Mouse (Mus musculus): Measurements from ENCODE around the gene Ramp2. TPM values are rescaled to one million over a fixed set of nuclear protein-coding genes. Genes with fewer than 3 reads are reported as not detected.

The Ramp2 gene
- polyA plus RNA-seq, 1 experiment, result not detected

DNA sequence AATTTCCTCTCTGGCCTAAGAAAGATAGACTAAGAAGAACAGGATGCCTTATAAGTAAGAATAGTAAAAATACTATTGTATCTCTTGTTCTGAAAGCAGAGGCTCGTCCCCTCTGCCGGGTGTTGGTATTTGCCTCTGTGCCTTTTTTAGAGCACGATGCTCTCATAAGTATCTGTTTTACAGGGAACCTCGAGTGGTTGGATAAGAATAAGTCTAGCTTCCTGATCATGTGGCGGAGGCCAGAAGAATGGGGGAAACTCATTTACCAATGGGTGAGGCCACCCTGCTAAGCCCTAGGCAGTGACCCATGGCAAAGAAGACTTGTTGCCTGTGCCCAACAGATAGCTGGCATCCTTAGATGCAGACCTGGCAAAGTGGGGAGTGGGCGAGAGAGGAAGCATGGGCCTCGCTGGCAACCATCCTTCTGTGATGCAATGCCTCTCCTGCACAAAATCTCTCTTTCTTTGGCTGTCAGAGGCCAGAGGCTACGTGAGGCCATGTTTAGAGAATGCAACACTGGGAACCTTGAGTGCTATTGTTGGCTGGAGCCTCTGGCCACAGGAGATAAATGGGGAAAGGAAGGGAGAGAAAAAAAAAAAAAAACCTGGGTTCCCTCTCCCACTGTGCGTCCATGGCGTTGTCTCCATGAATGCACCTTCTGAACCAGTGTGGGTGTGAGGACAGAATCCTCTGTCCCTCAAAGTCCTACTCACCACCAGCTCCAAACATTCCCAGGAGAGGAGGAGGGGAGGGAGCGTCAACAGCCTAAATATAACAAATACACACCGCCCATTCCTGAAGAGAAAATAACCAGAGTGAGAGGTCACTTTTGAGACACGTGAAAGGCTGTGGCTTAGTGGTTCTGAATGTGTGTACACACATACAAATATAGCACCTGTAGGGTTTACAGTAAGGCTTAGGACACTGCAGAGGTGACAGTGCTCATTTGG, 10.3 kb downstream of the Ramp2 start:
- no peak for TF ChIP-seq GATA1 (IDR thresholded peaks at IDR 0.05; ENCODE audit: low read length)

DNA sequence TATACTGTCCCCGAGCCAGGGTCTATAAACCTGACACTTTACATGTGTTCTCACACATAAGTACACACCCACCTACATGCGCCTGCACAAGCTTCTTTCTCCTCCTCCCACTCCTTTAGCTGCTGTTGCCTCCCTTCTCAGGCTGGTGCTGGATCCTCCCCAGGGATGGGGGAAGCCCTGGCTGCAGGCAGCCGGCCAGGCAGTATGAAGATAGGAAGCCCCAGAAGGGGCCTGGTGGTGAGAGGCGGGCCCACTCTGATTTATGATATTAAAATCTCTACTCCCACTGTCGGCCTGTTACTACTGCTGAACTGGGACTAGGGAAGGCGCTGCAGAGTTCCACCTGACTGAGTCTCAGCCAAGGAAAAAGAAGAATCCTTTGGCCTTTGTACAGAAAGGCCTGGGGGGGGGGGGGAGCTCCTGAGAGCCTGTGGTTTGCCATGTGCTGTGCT, 13.5 kb downstream of the Ramp2 start:
- no peak for TF ChIP-seq GATA1 (IDR thresholded peaks at IDR 0.05; ENCODE audit: low read length)

DNA sequence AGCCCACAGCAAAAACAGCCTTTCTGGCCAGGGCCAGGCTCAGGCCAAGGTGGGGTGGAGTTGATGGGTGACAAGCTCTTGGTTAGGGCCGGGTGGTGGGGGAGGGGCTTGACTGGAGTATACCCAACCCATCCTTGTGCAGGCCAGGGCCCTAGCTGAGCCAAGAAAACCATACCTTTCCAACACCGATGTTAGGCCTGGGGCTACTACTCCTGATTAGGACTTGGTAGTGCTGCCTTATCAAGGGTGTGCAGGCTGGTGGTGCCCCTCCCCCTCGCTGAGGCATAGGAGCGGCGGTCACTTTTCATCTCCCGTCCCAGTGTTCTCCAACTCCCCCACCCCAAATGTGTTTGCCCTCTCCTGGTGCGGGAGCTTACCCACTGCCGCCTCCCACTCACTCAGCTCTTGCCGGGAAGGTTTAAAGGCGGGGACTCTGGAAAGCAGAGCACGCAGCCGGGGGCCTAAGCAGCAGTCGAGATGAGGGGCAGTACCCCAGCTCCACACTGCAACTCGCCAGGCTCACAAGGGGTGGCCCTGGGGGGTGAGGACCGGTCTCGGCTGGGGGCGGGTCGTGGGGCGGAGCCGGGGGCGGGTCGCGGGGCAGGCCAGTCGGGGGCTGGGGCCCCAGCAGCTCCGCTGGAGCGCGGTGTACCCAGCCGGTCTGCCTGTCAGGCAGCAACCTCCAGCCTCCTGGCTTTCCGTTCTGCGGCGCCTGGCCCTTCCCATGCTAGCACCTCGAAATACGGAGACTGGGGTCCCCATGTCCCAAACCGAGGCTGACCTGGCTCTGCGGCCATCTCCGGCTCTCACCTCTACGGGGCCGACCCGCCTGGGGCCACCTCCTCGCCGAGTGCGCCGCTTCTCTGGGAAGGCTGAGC, 14.4 kb downstream of the Ramp2 start, which contains the start of gene Wnk4:
TSS of gene Wnk4 (plus strand) at position 620 of the 878 bp plus-strand sequence.
- TF ChIP-seq GATA1 (IDR thresholded peaks at IDR 0.05; ENCODE audit: low read length), result peak; percentile 29

DNA sequence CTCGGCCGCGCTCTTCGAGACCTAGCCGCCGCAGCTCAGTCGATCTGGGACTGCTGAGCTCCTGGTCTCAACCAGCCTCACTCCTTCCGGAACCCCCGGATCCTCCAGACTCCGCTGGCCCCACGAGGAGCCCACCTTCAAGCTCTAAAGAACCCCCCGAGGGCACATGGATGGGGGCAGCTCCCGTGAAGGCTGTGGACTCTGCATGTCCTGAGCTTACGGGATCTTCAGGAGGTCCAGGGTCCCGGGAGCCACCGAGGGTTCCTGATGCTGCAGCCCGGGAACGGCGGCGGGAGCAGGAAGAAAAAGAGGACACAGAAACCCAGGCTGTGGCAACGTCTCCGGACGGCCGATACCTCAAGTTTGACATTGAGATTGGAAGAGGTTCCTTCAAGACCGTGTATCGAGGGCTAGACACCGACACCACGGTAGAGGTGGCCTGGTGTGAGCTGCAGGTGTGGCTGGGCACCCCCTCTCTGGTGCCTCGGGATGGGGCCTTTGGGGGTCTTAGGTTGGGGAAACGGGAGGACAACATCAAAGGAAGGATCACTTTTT, 15.1 kb downstream of the Ramp2 start:
- no peak for TF ChIP-seq GATA1 (IDR thresholded peaks at IDR 0.05; ENCODE audit: low read length)

DNA sequence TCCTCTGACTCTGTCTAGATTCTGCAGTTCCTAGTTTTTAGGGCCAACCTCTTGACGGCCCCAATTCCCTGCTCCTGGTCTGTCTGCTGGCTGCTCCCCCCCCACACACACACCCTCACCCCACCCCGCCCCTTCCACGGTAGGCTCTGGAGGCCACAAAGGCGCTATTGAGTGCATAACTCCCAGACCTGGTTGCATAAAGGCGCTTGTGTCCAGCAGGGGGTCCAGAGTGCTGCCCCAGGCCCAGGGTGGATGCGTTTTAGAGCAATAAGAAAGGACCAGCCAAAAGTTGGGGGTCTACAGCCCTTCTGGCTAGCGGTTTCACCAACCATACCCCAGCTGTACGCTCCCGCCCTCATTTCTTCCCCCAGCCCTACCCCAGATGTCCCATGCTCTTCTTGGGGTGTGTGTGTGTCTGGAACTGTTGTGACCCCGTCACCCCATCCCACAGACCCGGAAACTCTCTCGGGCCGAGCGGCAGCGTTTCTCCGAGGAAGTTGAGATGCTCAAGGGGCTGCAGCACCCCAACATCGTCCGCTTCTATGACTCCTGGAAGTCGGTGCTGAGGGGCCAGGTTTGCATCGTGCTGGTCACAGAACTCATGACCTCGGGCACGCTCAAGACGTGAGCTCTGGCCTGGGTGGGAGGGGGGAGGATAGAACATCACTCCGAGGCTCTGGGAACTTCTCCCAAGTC, 16.6 kb downstream of the Ramp2 start:
- no peak for TF ChIP-seq GATA1 (IDR thresholded peaks at IDR 0.05; ENCODE audit: low read length)

DNA sequence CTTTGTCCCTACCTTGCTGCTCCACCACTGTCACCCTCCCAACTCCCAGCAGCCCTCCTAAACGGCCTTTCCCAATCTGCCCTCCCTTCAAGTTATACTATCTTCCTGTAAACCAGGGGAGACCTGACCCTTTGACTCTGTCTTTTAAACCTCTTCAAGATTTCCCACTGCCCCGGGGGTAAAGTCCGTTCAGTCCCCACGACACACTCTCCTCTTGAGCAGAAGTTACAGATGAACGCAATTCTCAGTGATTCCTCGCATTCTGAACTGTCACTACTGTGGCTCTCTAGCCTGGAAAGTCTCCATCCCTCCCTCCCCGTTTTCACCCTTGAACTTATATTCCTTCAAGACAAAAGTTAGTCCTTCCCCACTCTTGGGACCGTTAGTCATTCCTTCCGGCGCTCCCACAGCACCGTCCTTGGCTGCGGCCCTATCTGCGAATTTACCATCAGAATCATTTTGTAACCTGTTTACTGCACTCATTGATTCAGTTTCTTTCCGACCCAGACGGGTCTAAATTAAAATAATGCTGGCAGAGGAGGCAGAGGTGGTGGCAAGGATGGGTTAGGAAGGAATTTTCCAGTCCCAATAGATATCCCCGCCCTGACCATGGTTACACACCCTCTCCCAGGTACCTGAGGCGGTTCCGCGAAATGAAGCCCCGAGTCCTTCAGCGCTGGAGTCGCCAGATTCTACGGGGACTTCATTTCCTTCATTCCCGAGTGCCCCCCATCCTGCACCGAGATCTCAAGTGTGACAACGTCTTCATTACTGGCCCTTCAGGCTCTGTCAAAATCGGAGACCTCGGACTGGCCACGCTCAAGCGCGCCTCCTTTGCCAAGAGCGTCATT, 17.5 kb downstream of the Ramp2 start:
- TF ChIP-seq GATA1 (IDR thresholded peaks at IDR 0.05; ENCODE audit: low read length), result no peak

DNA sequence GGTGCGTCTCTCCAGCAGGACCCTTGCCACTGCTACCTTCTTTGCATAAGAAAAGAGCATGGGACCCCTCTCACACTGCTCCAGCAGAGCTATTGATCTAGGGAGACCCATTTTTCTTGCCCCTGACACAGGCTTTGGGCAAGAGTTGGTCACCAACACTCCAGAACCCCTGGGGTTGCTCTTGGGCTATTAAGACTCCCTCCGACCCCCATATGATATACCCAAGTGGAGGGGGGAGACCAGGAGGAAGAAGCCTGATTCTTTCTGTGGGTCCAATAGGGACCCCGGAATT, 18.1 kb downstream of the Ramp2 start:
- TF ChIP-seq GATA1 (IDR thresholded peaks at IDR 0.05; ENCODE audit: low read length), result no peak

DNA sequence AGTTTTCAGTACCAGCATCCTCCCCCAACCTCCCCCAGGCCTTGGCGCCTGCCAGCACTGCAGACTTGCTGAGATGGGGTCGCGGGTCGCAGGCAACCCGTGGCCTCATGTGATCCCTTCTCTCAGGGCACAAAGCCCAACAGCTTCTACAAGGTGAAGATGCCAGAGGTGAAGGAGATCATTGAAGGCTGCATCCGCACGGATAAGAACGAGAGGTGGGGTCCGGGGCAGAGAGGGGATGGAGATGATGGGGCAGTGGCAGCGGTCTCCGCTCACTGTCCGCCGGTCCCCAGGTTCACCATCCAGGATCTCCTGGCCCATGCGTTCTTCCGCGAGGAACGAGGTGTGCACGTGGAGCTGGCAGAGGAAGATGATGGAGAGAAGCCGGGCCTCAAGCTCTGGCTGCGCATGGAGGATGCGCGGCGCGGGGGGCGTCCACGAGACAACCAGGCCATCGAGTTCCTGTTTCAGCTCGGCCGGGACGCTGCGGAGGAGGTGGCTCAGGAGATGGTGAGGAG, 19.2 kb downstream of the Ramp2 start:
- TF ChIP-seq GATA1 (IDR thresholded peaks at IDR 0.05; ENCODE audit: low read length), result no peak

DNA sequence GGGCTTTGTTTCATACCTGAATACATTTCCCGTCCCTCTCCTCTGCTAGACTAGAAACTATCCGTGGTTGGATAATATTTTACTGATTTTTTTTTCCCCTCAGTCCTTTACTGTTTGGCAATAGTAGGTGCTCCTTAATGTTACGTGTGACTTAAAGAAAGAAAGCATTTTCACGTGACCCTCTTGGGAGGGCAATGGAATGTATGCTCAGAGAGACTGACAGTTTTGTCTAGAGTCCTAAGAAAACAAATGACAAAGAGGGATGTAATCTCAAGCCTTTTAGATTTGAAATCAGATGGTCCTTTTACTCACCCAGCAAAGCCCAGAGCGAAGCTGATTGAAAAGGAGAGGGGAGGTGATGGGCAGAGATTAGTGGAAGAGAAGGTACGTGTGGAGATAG, 20.1 kb downstream of the Ramp2 start:
- no peak for TF ChIP-seq GATA1 (IDR thresholded peaks at IDR 0.05; ENCODE audit: low read length)

DNA sequence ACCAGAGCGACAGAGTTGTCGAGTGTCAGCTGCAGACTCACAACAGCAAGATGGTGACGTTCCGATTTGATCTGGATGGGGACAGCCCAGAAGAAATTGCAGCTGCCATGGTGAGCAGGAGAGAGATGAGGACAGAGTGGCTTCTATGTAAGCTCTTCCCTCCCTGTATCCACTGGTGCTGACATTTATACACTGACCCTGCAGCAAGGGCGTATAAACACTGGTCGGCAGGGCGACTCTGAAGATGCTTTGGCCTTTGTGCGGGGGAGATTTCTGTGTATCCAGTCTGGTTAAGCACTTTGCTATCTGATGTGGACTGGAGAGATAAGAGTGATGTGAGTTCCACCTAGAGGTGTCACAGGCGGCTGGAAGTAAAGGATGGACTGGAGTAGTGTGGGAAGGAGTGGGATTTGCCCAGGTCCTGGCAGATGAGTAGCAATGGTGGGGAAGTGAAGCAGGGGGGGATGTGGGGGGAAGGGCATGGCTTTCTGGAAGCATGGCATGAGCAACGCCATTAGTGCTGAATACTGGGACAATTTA, 23.8 kb downstream of the Ramp2 start:
- TF ChIP-seq GATA1 (IDR thresholded peaks at IDR 0.05; ENCODE audit: low read length), result peak; percentile 13

DNA sequence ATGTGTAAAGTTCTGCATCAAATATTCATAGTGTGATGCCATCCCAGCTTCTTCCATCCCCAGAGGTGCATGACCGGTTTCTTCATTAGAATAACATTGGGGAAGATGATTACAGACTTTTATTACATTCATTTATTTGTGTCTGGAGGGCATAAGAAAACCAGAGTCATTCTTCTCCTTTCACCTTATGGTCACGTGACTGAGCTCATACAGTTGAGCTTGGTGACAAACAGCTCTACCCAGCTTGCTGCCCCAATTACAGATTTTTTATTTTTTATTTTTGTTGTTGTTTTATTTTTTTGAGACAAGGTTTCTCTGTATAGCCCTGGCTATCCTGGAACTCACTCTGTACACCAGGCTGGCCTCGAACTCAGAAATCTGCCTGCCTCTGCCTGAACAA, 26.6 kb downstream of the Ramp2 start:
- TF ChIP-seq GATA1 (IDR thresholded peaks at IDR 0.05; ENCODE audit: low read length), result no peak

DNA sequence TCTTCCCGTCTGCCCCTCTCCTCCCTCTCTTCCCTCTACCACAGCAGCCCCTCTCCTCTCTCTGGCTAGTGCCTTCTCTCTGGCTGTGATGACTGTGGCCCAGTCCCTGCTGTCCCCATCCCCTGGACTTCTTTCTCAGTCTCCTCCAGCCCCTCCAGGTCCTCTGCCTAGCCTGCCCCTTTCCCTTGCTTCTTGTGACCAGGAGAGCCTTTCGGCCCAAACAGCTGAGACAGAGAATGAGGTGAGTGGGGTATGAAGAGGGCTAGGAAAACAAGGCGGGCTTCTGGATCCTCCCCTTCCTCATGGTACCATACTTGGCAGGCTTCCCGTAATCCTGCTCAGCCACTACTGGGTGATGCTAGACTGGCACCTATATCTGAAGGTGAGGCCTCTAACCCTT, 29.5 kb downstream of the Ramp2 start:
- TF ChIP-seq GATA1 (IDR thresholded peaks at IDR 0.05; ENCODE audit: low read length), result no peak

DNA sequence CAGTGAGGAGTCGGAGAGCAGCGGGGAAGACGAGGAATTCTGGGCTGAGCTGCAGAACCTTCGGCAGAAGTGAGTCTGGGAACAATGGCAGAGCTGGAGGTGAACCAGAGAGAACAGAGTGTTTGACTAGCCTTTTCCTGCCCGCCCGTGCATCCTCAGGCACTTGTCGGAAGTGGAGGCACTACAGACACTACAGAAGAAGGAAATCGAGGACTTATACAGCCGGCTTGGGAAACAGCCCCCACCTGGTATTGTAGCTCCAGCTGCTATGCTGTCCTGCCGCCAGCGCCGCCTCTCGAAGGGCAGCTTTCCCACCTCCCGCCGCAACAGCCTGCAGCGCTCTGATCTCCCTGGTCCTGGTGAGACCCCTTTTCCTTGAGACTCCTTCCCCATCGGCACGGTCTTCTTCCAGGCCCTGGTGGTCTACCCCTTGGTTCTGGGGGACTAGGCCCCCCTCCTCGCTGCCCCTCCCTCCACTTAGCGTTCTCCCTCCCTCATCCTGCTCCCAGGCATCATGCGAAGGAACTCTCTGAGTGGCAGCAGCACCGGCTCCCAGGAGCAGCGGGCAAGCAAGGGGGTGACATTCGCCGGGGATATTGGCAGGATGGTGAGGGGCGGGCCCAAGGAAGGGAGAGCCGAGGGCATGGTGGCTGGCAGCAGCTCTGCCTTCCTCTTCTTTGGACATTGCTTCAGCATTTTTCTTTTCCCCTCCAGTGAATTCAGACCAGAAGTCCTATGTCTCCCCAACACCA, 30.7 kb downstream of the Ramp2 start:
- TF ChIP-seq GATA1 (IDR thresholded peaks at IDR 0.05; ENCODE audit: low read length), result no peak
